Mouse (Mus musculus) CH12.LX (cell line): ENCODE data around the gene Plxna2. TPM values are rescaled to one million over a fixed set of nuclear protein-coding genes. Genes with fewer than 3 reads are reported as not detected.

Experiments
- DNase-seq: peaks from one replicate; pipeline ENCODE4 v3.0.0-alpha.2; 2013; ENCODE audit errors: extremely low read depth
- H3K27ac ChIP-seq: 2 replicates; pipeline ENCODE4 v1.5.1; 2012; ENCODE audit warnings: low read depth, mild to moderate bottlenecking, control low read depth, moderate library complexity; ENCODE audit not compliant: insufficient read depth
- H3K27me3 ChIP-seq: replicated peaks from 2 replicates; pipeline ENCODE3; 2012; ENCODE audit warnings: inconsistent platforms
- H3K36me3 ChIP-seq, 2 experiments: replicated peaks in 1 of 2; 2 replicates each; pipeline versions ENCODE3 to v1.6.1; 2012; ENCODE audit warnings: inconsistent platforms in 1 of 2, low read length in 1 of 2, mild to moderate bottlenecking in 1 of 2, mixed read lengths in 1 of 2, moderate library complexity in 1 of 2; ENCODE audit not compliant: control insufficient read depth in 1 of 2, insufficient read depth in 1 of 2
- H3K4me1 ChIP-seq, 2 experiments: 2 replicates each; pipeline ENCODE4 v1.6.1; 2012; ENCODE audit warnings: inconsistent platforms in 1 of 2, moderate library complexity in 1 of 2; ENCODE audit not compliant: insufficient read depth in 2 of 2, control insufficient read depth in 1 of 2
- H3K4me2 ChIP-seq: 2 replicates; pipeline ENCODE4 v1.6.1; 2012; ENCODE audit warnings: low read depth, mild to moderate bottlenecking, control low read depth; ENCODE audit not compliant: poor library complexity, insufficient read depth, severe bottlenecking
- H3K4me3 ChIP-seq, 3 experiments: fragments of 150-350 bp in 1 of 3; sonication (generic) in 1 of 3; replicated peaks in 1 of 3; 2 replicates each; pipeline versions ENCODE3 to v1.5.1; 2011 to 2012; ENCODE audit warnings: low read depth in 2 of 3, low read length in 2 of 3, mild to moderate bottlenecking in 2 of 3, moderate library complexity in 2 of 3, control low read depth in 1 of 3, improper control_type of control experiment in 1 of 3, inconsistent platforms in 1 of 3, mixed read lengths in 1 of 3; ENCODE audit not compliant: poor library complexity in 1 of 3
- H3K79me2 ChIP-seq: replicated peaks from 2 replicates; pipeline ENCODE4 v1.6.1; 2012; ENCODE audit warnings: mild to moderate bottlenecking, moderate library complexity; ENCODE audit not compliant: control insufficient read depth, poor library complexity, insufficient read depth, severe bottlenecking; ENCODE audit errors: extremely low read depth
- H3K9ac ChIP-seq: 2 replicates; pipeline ENCODE4 v1.6.1; 2012; ENCODE audit warnings: low read depth, mild to moderate bottlenecking, control low read depth, moderate library complexity; ENCODE audit not compliant: insufficient read depth
- H3K9me3 ChIP-seq: replicated peaks from 2 replicates; pipeline ENCODE3; 2012; ENCODE audit warnings: low read length, inconsistent platforms, mixed read lengths
- CHD1 ChIP-seq: IDR thresholded peaks from 2 replicates; pipeline ENCODE4 v1.6.1; 2012; ENCODE audit warnings: low read depth, low read length, improper control_type of control experiment, inconsistent platforms
- GABPA ChIP-seq: IDR thresholded peaks from 2 replicates; pipeline ENCODE4 v1.6.1; 2012; ENCODE audit warnings: low read depth, low read length, improper control_type of control experiment, inconsistent platforms; ENCODE audit not compliant: insufficient replicate concordance
- IRF4 ChIP-seq: IDR thresholded peaks from 2 replicates; pipeline ENCODE4 v1.6.1; 2014; ENCODE audit warnings: low read depth, mild to moderate bottlenecking, inconsistent platforms, low read length, improper control_type of control experiment
- JUN ChIP-seq: IDR thresholded peaks from 2 replicates; pipeline ENCODE4 v1.6.1; 2011; ENCODE audit warnings: low read depth, mild to moderate bottlenecking, low read length, improper control_type of control experiment, moderate library complexity; ENCODE audit not compliant: insufficient read depth
- JUND ChIP-seq: conservative IDR thresholded peaks from 2 replicates; pipeline ENCODE4 v1.6.1; 2011; ENCODE audit warnings: low read depth, low read length, improper control_type of control experiment
- MAZ ChIP-seq: IDR thresholded peaks from 2 replicates; pipeline ENCODE4 v1.6.1; 2012; ENCODE audit warnings: low read depth, mild to moderate bottlenecking, inconsistent platforms, low read length, improper control_type of control experiment, moderate library complexity
- MYC ChIP-seq: IDR thresholded peaks from 2 replicates; pipeline ENCODE4 v1.6.1; 2011; ENCODE audit warnings: low read depth, mild to moderate bottlenecking, improper control_type of control experiment, low read length
- NRF1 ChIP-seq: IDR thresholded peaks from 2 replicates; pipeline ENCODE4 v1.6.1; 2014; ENCODE audit warnings: low read depth, mild to moderate bottlenecking, inconsistent platforms, low read length, improper control_type of control experiment, moderate library complexity
- PAX5 ChIP-seq: IDR thresholded peaks from 2 replicates; pipeline ENCODE4 v1.6.1; 2012; ENCODE audit warnings: low read length, inconsistent platforms, mixed read lengths
- POLR2AphosphoS2 ChIP-seq: IDR thresholded peaks from 2 replicates; pipeline ENCODE4 v1.6.1; 2011; ENCODE audit warnings: low read depth, low read length, improper control_type of control experiment
- RAD21 ChIP-seq: IDR thresholded peaks from 2 replicates; pipeline ENCODE4 v1.6.1; 2011; ENCODE audit warnings: low read depth, mild to moderate bottlenecking, low read length, improper control_type of control experiment, moderate library complexity
- SIN3A ChIP-seq: IDR thresholded peaks from 2 replicates; pipeline ENCODE4 v1.6.1; 2012; ENCODE audit warnings: low read length, improper control_type of control experiment, inconsistent platforms
- SMC3 ChIP-seq: IDR thresholded peaks from 2 replicates; pipeline ENCODE4 v1.6.1; 2011; ENCODE audit warnings: low read depth, low read length, improper control_type of control experiment
- TBP ChIP-seq: conservative IDR thresholded peaks from 2 replicates; pipeline ENCODE4 v1.6.1; 2011; ENCODE audit warnings: low read depth, low read length, improper control_type of control experiment
- TCF12 ChIP-seq: IDR thresholded peaks from 2 replicates; pipeline ENCODE4 v1.6.1; 2014; ENCODE audit warnings: low read depth, mild to moderate bottlenecking, inconsistent platforms, low read length, improper control_type of control experiment
- USF2 ChIP-seq: conservative IDR thresholded peaks from 2 replicates; pipeline ENCODE4 v1.6.1; 2011; ENCODE audit warnings: low read depth, low read length, improper control_type of control experiment
- ZKSCAN1 ChIP-seq: IDR thresholded peaks from 2 replicates; pipeline ENCODE4 v1.6.1; 2012; ENCODE audit warnings: low read depth, inconsistent platforms, low read length, improper control_type of control experiment, borderline replicate concordance
- dilution Hi-C: fragments of 300-500 bp; cut with MboI; formaldehyde crosslinking; loops from 2 replicates; pipeline ENCODE4 v1.14.3; 2020; ENCODE audit warnings: low sequenced_read_pairs; ENCODE audit not compliant: extremely low pct_unique_long_range_greater_than_20kb, extremely low pct_ligation_motif_present
- in situ Hi-C: fragments of 300-500 bp; cut with MboI; formaldehyde crosslinking; loops from 3 replicates; pipeline ENCODE4 v1.14.3; 2019; ENCODE audit warnings: low sequenced_read_pairs, low pct_ligation_motif_present, low pct_unique_long_range_greater_than_20kb, mixed read lengths
- polyA plus RNA-seq: library from polyadenylated mRNA; unstranded; fragments of >175 nt; gene quantifications from 2 replicates; pipeline ENCODE4 v1.2.1, GENCODE M21; 2012; ENCODE audit warnings: low read depth; ENCODE audit not compliant: insufficient read length
- total RNA-seq, 2 experiments: library from RNA; depleted of rRNA; stranded (reverse); fragments of 300-350 nt in 1 of 2; fragments of >200 nt in 1 of 2; gene quantifications; 2 replicates each; pipeline ENCODE4 v1.2.3; 2012 to 2014

Plxna2 gene
- total and polyA plus RNA-seq, 3 experiments = 0.04 to 0.05 (median 0.04) TPM

- peaks cover 0 to 13% of the 10 kb centered on the region in 2 experiments; a peak in 3 of 4 replicates for H3K4me1 ChIP-seq
- in situ Hi-C loops (loop anchor here (5.0 kb wide), 1 partner anchor 39 kb away; no protein-coding TSS in a partner anchor), dilution Hi-C loops (no loop called here)
- no peaks in the 10 kb centered on the region for H3K79me2 ChIP-seq
- H3K9me3 ChIP-seq = no peaks in the 10 kb centered on the region
- no peak overlapping the region for H3K27ac ChIP-seq
- H3K9ac ChIP-seq = no peak overlapping the region
- no peak for TF ChIP-seq RAD21
- no peak for TF ChIP-seq CHD1
- no peak for TF ChIP-seq JUND
- no peak for TF ChIP-seq USF2
- TF ChIP-seq TBP = no peak
- no peak for TF ChIP-seq TCF12
- no peak for TF ChIP-seq POLR2AphosphoS2
- H3K4me2 ChIP-seq = no peak overlapping the region
- no peaks in the 10 kb centered on the region for H3K27me3 ChIP-seq
- no peaks in the 10 kb centered on the region for H3K36me3 ChIP-seq
- no peak overlapping the region for H3K4me3 ChIP-seq
- no peak for DNase-seq
Measured at GRCm38 (mm10) chr1:194762896-194763295, 144.9 kb downstream of the Plxna2 start.

GRCm38 (mm10) chr1:194764951-194765350 lies 146.9 kb downstream of the Plxna2 start:
- dilution Hi-C loops = no loop called here
- H3K9me3 ChIP-seq = no peaks in the 10 kb centered on the region
- H3K4me3 ChIP-seq = no peak overlapping the region
- peaks cover 0 to 17% of the 10 kb centered on the region in 2 experiments; a peak in 3 of 4 replicates for H3K4me1 ChIP-seq
- in situ Hi-C loops = loop anchor here (5.0 kb wide), 1 partner anchor 37 kb away; no protein-coding TSS in a partner anchor
- H3K27ac ChIP-seq = no peak overlapping the region
- no peaks in the 10 kb centered on the region for H3K36me3 ChIP-seq
- no peaks in the 10 kb centered on the region for H3K27me3 ChIP-seq
- H3K9ac ChIP-seq = no peak overlapping the region
- no peaks in the 10 kb centered on the region for H3K79me2 ChIP-seq
- no peak for TF ChIP-seq GABPA
- no peak for TF ChIP-seq SIN3A
- no peak for TF ChIP-seq IRF4
- TF ChIP-seq JUND = no peak
- TF ChIP-seq NRF1 = no peak
- no peak for TF ChIP-seq MYC
- TF ChIP-seq TCF12 = no peak
- no peak for TF ChIP-seq JUN
- no peak for TF ChIP-seq MAZ
- no peak for TF ChIP-seq SMC3
- no peak for TF ChIP-seq ZKSCAN1
- TF ChIP-seq TBP = no peak
- no peak for TF ChIP-seq PAX5
- H3K4me2 ChIP-seq = no peak overlapping the region
- no peak for DNase-seq
